Mouse (Mus musculus) monocyte, adult 5-6 weeks (primary cell): ENCODE results near the gene Hyls1. TPM values are rescaled to one million over a fixed set of nuclear protein-coding genes. Genes with fewer than 3 reads are reported as not detected.

Source experiments
- ATAC-seq: fragments of 153-309, 156-312 bp; replicated peaks from 2 replicates; pipeline ENCODE4 v1.8.0; 2017; ENCODE audit warnings: mild to moderate bottlenecking; ENCODE audit not compliant: low TSS enrichment, insufficient number of reproducible peaks, severe bottlenecking, poor library complexity, low FRiP score
- total RNA-seq: library from RNA; stranded (forward); fragments of 200-1000, 200-491, 200-594 nt; gene quantifications from 3 replicates; pipeline ENCODE4 v1.2.3, GENCODE M21; 2017

Gene Hyls1
- total RNA-seq, 1 experiment from 2014 or later = 9.8 TPM

- peak; percentile 59 for ATAC-seq
These were observed 23.5 kb downstream of the Hyls1 start for GRCm38 (mm10) chr9:35546745-35547144.

- ATAC-seq = no peak
These were observed 24.5 kb downstream of the Hyls1 start for GRCm38 (mm10) chr9:35545704-35546103.

- no peak for ATAC-seq
These were observed 25.5 kb downstream of the Hyls1 start for GRCm38 (mm10) chr9:35544666-35545065.

GRCm38 (mm10) chr9:35543099-35543860, 26.9 kb downstream of the Hyls1 start:
- ATAC-seq = no peak

GRCm38 (mm10) chr9:35541941-35542340, 28.3 kb downstream of the Hyls1 start:
- no peak for ATAC-seq

- peak; percentile 57; the same call in 1 of the 2 replicates for ATAC-seq
These were observed 28.7 kb downstream of the Hyls1 start for GRCm38 (mm10) chr9:35541488-35541887.

GRCm38 (mm10) chr9:35541024-35541423, 29.2 kb downstream of the Hyls1 start:
- no peak for ATAC-seq

GRCm38 (mm10) chr9:35539001-35539750, 31.0 kb downstream of the Hyls1 start:
- ATAC-seq = no peak

GRCm38 (mm10) chr9:35535876-35536275, 34.3 kb downstream of the Hyls1 start:
- no peak for ATAC-seq

GRCm38 (mm10) chr9:35535110-35535509, 35.1 kb downstream of the Hyls1 start:
- ATAC-seq = peak; percentile 76; the same call in 1 of the 2 replicates

- no peak for ATAC-seq
These were observed 36.9 kb downstream of the Hyls1 start for GRCm38 (mm10) chr9:35533266-35533665.

- ATAC-seq = no peak
These were observed 40.4 kb downstream of the Hyls1 start for GRCm38 (mm10) chr9:35529796-35530195.

GRCm38 (mm10) chr9:35529141-35529540, 41.1 kb downstream of the Hyls1 start:
- no peak for ATAC-seq

- ATAC-seq = 0 out of 2 replicates have a peak, but pooled peaks have one; percentile 31
These were observed 46.2 kb downstream of the Hyls1 start for GRCm38 (mm10) chr9:35523941-35524411.

- no peak for ATAC-seq
These were observed 46.7 kb downstream of the Hyls1 start for GRCm38 (mm10) chr9:35523541-35523940.

- ATAC-seq = no peak
These were observed 47.2 kb downstream of the Hyls1 start for GRCm38 (mm10) chr9:35522821-35523515.

GRCm38 (mm10) chr9:35522241-35522640, 48.0 kb downstream of the Hyls1 start:
- ATAC-seq = no peak

GRCm38 (mm10) chr9:35520631-35521348, 49.4 kb downstream of the Hyls1 start:
- ATAC-seq = no peak

GRCm38 (mm10) chr9:35518169-35518568, 52.0 kb downstream of the Hyls1 start, which contains the start of gene Gm1113:
TSS of gene Gm1113 (minus strand) at chr9:35518269.
- no peak for ATAC-seq
